Mouse (Mus musculus) retina, postnatal 7 days (tissue): Measurements from ENCODE around the gene Napa.
A peak's percentile ranks its signal among the peaks of the same experiment; 100 is the strongest.

ENCODE experiments used
- DNase-seq: peaks from one replicate; pipeline ENCODE4 v3.0.0-alpha.2; 2012; ENCODE audit warnings: low read depth, low spot score

Napa gene

GRCm38 (mm10) chr7:16132161-16132581, 33.9 kb downstream of the Napa start:
- DNase-seq = no peak

- no peak for DNase-seq
Measured at GRCm38 (mm10) chr7:16132926-16133325, 34.7 kb downstream of the Napa start.

GRCm38 (mm10) chr7:16133691-16134090, 35.4 kb downstream of the Napa start:
- DNase-seq = no peak

GRCm38 (mm10) chr7:16134951-16135392, 36.7 kb downstream of the Napa start:
- no peak for DNase-seq

GRCm38 (mm10) chr7:16146489-16147410, 48.5 kb downstream of the Napa start:
- DNase-seq = no peak

GRCm38 (mm10) chr7:16147643-16148042, 49.4 kb downstream of the Napa start:
- no peak for DNase-seq

GRCm38 (mm10) chr7:16149241-16149640, 51.0 kb downstream of the Napa start:
- DNase-seq = no peak

- no peak for DNase-seq
Measured at GRCm38 (mm10) chr7:16150191-16151145, 52.2 kb downstream of the Napa start.

GRCm38 (mm10) chr7:16153522-16153921, 55.3 kb downstream of the Napa start:
- DNase-seq = peak; percentile 55

GRCm38 (mm10) chr7:16155132-16155872, 57.0 kb downstream of the Napa start:
- no peak for DNase-seq

GRCm38 (mm10) chr7:16156105-16156714, 58.0 kb downstream of the Napa start:
- DNase-seq = no peak

GRCm38 (mm10) chr7:16158735-16159134, 60.5 kb downstream of the Napa start:
- DNase-seq = no peak

GRCm38 (mm10) chr7:16160702-16161101, 62.4 kb downstream of the Napa start:
- no peak for DNase-seq

GRCm38 (mm10) chr7:16161302-16161701, 63.0 kb downstream of the Napa start:
- no peak for DNase-seq

GRCm38 (mm10) chr7:16162036-16162435, 63.8 kb downstream of the Napa start:
- DNase-seq = no peak
